Mouse (Mus musculus): ENCODE data around the gene Tbcel.

The Tbcel gene

GRCm38 (mm10) chr9:42378071-42378470 lies 129.5 kb downstream of the Tbcel start:
- DNase-seq: no peak

- DNase-seq: no peak
Observed at GRCm38 (mm10) chr9:42377656-42378055, 130.0 kb downstream of the Tbcel start.

- no peak for DNase-seq
Observed at GRCm38 (mm10) chr9:42371670-42372368, 135.8 kb downstream of the Tbcel start.
